Mouse (Mus musculus) neural tube, embryonic 15.5 days (tissue): ENCODE data around the gene Invs. TPM values are rescaled to one million over a fixed set of nuclear protein-coding genes. Genes with fewer than 3 reads are reported as not detected.

ENCODE experiments used
- ATAC-seq: fragments of 200-750 bp; cut with Nextera tagmentation; 2 replicates; pipeline ENCODE4 v1.8.0; 2017; ENCODE audit warnings: mild to moderate bottlenecking, moderate TSS enrichment, moderate library complexity; ENCODE audit not compliant: low FRiP score
- H3K27ac ChIP-seq: fragments of 300-500 bp; sonication (generic); replicated peaks from 2 replicates; pipeline ENCODE4 v1.5.1; 2015; ENCODE audit warnings: mild to moderate bottlenecking, inconsistent platforms
- H3K27me3 ChIP-seq: fragments of 300-500 bp; sonication (generic); replicated peaks from 2 replicates; pipeline ENCODE4 v1.6.1; 2015; ENCODE audit warnings: inconsistent platforms
- H3K36me3 ChIP-seq: fragments of 300-500 bp; sonication (generic); 2 replicates; pipeline ENCODE4 v1.6.1; 2015; ENCODE audit warnings: inconsistent platforms
- H3K4me1 ChIP-seq: fragments of 300-500 bp; sonication (generic); 2 replicates; pipeline ENCODE4 v1.6.1; 2015; ENCODE audit warnings: inconsistent platforms
- H3K4me2 ChIP-seq: fragments of 300-500 bp; sonication (generic); 2 replicates; pipeline ENCODE4 v1.6.1; 2015; ENCODE audit warnings: inconsistent platforms, mild to moderate bottlenecking, moderate library complexity
- H3K4me3 ChIP-seq: fragments of 300-500 bp; sonication (generic); replicated peaks from 2 replicates; pipeline ENCODE4 v1.5.1; 2015; ENCODE audit warnings: mild to moderate bottlenecking, inconsistent platforms
- H3K9ac ChIP-seq: fragments of 300-500 bp; sonication (generic); replicated peaks from 2 replicates; pipeline ENCODE4 v1.6.1; 2015; ENCODE audit warnings: mild to moderate bottlenecking, inconsistent platforms
- H3K9me3 ChIP-seq: fragments of 300-500 bp; sonication (generic); replicated peaks from 2 replicates; pipeline ENCODE4 v1.6.1; 2016; ENCODE audit warnings: inconsistent platforms
- WGBS: fragments of 180-500 bp; shearing (Covaris S2); methylation state at CpG from one replicate; pipeline ENCODE4 v1.1.7; 2015; ENCODE audit warnings: mixed read lengths; 5-methylcytosine and 5-hydroxymethylcytosine counted together
- polyA plus RNA-seq: library from polyadenylated mRNA; unstranded; fragments of >200 nt; fragmentation: Nextera tagmentation; extraction: Ambion mirVana; gene quantifications from 2 replicates; pipeline ENCODE4 v1.2.1, GENCODE M21; 2015

Invs gene
- polyA plus RNA-seq, 1 experiment from 2014 or later = 7.0 TPM

- Histone ChIP-seq H3K4me1 (peaks cover 8% of the 10 kb centered on the region), H3K27ac (no peak overlapping the region), H3K4me3 (no peak overlapping the region), H3K4me2 (no peak overlapping the region), H3K9ac (no peak overlapping the region), H3K36me3 (no peaks in the 10 kb centered on the region), H3K27me3 (no peaks in the 10 kb centered on the region), H3K9me3 (no peaks in the 10 kb centered on the region)
- WGBS = 97% methylated on average over 7 of the region's 7 CpGs
- no peak for ATAC-seq
Observed at GRCm38 (mm10) chr4:48273119-48273829, 6.3 kb upstream of the Invs start.

- no peak overlapping the region for H3K4me3 ChIP-seq
- no peak overlapping the region for H3K27ac ChIP-seq
- no peak for ATAC-seq
- no peak overlapping the region for H3K9ac ChIP-seq
- no peaks in the 10 kb centered on the region for H3K9me3 ChIP-seq
- H3K36me3 ChIP-seq = no peaks in the 10 kb centered on the region
- 89% methylated on average over 3 of the region's 3 CpGs for WGBS
- no peaks in the 10 kb centered on the region for H3K27me3 ChIP-seq
- peaks cover 19% of the 10 kb centered on the region for H3K4me1 ChIP-seq
- no peak overlapping the region for H3K4me2 ChIP-seq
Observed at GRCm38 (mm10) chr4:48275736-48276135, 3.8 kb upstream of the Invs start.

GRCm38 (mm10) chr4:48277011-48277410 lies 2.5 kb upstream of the Invs start:
- 90% methylated on average over 3 of the region's 3 CpGs for WGBS

GRCm38 (mm10) chr4:48278757-48279497 lies 633 bp upstream of the Invs start:
- peak overlapping the region; percentile 99 for H3K4me3 ChIP-seq
- H3K9me3 ChIP-seq = no peaks in the 10 kb centered on the region
- H3K27me3 ChIP-seq = no peaks in the 10 kb centered on the region
- peak overlapping the region; percentile 90 for H3K9ac ChIP-seq
- under 1% methylated on average over 34 of the region's 34 CpGs for WGBS
- peak overlapping the region; percentile 75 for H3K27ac ChIP-seq
- H3K36me3 ChIP-seq = no peaks in the 10 kb centered on the region
- H3K4me1 ChIP-seq = peaks cover 19% of the 10 kb centered on the region
- H3K4me2 ChIP-seq = peak overlapping the region; percentile 89
- ATAC-seq = peak; percentile 67

More at GRCm38 (mm10) chr4:48277011-48277410, 2.5 kb upstream of the Invs start:
- Histone ChIP-seq H3K27ac (no peak overlapping the region), H3K27me3 (no peaks in the 10 kb centered on the region), H3K36me3 (no peaks in the 10 kb centered on the region), H3K9me3 (no peaks in the 10 kb centered on the region), H3K4me2 (no peak overlapping the region), H3K4me1 (peaks cover 19% of the 10 kb centered on the region), H3K4me3 (no peak overlapping the region), H3K9ac (no peak overlapping the region)
- ATAC-seq = no peak

- Histone ChIP-seq H3K27me3 (no peaks in the 10 kb centered on the region), H3K4me2 (no peak overlapping the region), H3K4me3 (no peak overlapping the region), H3K4me1 (peaks cover 19% of the 10 kb centered on the region), H3K27ac (no peak overlapping the region), H3K9ac (no peak overlapping the region), H3K36me3 (no peaks in the 10 kb centered on the region), H3K9me3 (no peaks in the 10 kb centered on the region)
- WGBS = 98% methylated on average over 1 of the region's 1 CpGs
- ATAC-seq = no peak
Observed at GRCm38 (mm10) chr4:48281121-48281520, 1.6 kb downstream of the Invs start.

GRCm38 (mm10) chr4:48287086-48287757 lies 7.7 kb downstream of the Invs start:
- Histone ChIP-seq H3K27ac (no peak overlapping the region), H3K4me3 (no peak overlapping the region), H3K4me2 (no peak overlapping the region), H3K9ac (no peak overlapping the region), H3K9me3 (no peaks in the 10 kb centered on the region), H3K27me3 (no peaks in the 10 kb centered on the region), H3K36me3 (no peaks in the 10 kb centered on the region), H3K4me1 (0 out of 2 replicates have a peak, but pooled peaks cover 3% of the 10 kb centered on the region)
- peak; percentile 50; the same call in 1 of the 2 replicates for ATAC-seq
- whole genome bisulfite sequencing = 16% methylated on average over 5 of the region's 5 CpGs

GRCm38 (mm10) chr4:48314814-48315213 lies 35.3 kb downstream of the Invs start:
- no peaks in the 10 kb centered on the region for H3K9me3 ChIP-seq
- no peaks in the 10 kb centered on the region for H3K27me3 ChIP-seq
- H3K27ac ChIP-seq = no peak overlapping the region
- no peak for ATAC-seq
- H3K4me2 ChIP-seq = no peak overlapping the region
- H3K4me1 ChIP-seq = no peaks in the 10 kb centered on the region
- H3K9ac ChIP-seq = no peak overlapping the region
- no peaks in the 10 kb centered on the region for H3K36me3 ChIP-seq
- 96% methylated on average over 3 of the region's 3 CpGs for WGBS
- H3K4me3 ChIP-seq = no peak overlapping the region

- Histone ChIP-seq H3K4me1 (no peaks in the 10 kb centered on the region), H3K27me3 (no peaks in the 10 kb centered on the region), H3K4me3 (no peak overlapping the region), H3K9me3 (no peaks in the 10 kb centered on the region), H3K36me3 (no peaks in the 10 kb centered on the region), H3K27ac (no peak overlapping the region), H3K9ac (no peak overlapping the region), H3K4me2 (no peak overlapping the region)
- ATAC-seq = no peak
- WGBS = over 99% methylated on average over 3 of the region's 3 CpGs
Observed at GRCm38 (mm10) chr4:48316036-48316435, 36.5 kb downstream of the Invs start.

GRCm38 (mm10) chr4:48321276-48321675 lies 41.7 kb downstream of the Invs start:
- Histone ChIP-seq H3K4me3 (no peak overlapping the region), H3K4me1 (no peaks in the 10 kb centered on the region)
- WGBS = 75% methylated on average over 1 of the region's 1 CpGs

GRCm38 (mm10) chr4:48322095-48322494 lies 42.5 kb downstream of the Invs start:
- H3K27me3 ChIP-seq = no peaks in the 10 kb centered on the region
- no peaks in the 10 kb centered on the region for H3K4me1 ChIP-seq
- no peaks in the 10 kb centered on the region for H3K36me3 ChIP-seq
- ATAC-seq = no peak
- H3K4me3 ChIP-seq = no peak overlapping the region
- WGBS = 48% methylated on average over 1 of the region's 1 CpGs
- H3K4me2 ChIP-seq = no peak overlapping the region
- H3K9me3 ChIP-seq = no peaks in the 10 kb centered on the region
- H3K27ac ChIP-seq = no peak overlapping the region
- no peak overlapping the region for H3K9ac ChIP-seq

More at GRCm38 (mm10) chr4:48321276-48321675, 41.7 kb downstream of the Invs start:
- H3K9me3 ChIP-seq = no peaks in the 10 kb centered on the region
- no peak overlapping the region for H3K4me2 ChIP-seq
- no peaks in the 10 kb centered on the region for H3K27me3 ChIP-seq
- no peak overlapping the region for H3K9ac ChIP-seq
- H3K36me3 ChIP-seq = no peaks in the 10 kb centered on the region
- no peak overlapping the region for H3K27ac ChIP-seq
- no peak for ATAC-seq

GRCm38 (mm10) chr4:48327192-48327591 lies 47.6 kb downstream of the Invs start:
- no peak overlapping the region for H3K4me3 ChIP-seq
- H3K4me2 ChIP-seq = no peak overlapping the region
- no peaks in the 10 kb centered on the region for H3K9me3 ChIP-seq
- H3K4me1 ChIP-seq = no peaks in the 10 kb centered on the region
- no peak overlapping the region for H3K27ac ChIP-seq
- H3K27me3 ChIP-seq = no peaks in the 10 kb centered on the region
- no peak overlapping the region for H3K9ac ChIP-seq
- H3K36me3 ChIP-seq = no peaks in the 10 kb centered on the region
- ATAC-seq = no peak
